Mouse (Mus musculus): ENCODE results near the gene Vmn1r223. TPM values are rescaled to one million over a fixed set of nuclear protein-coding genes. Genes with fewer than 3 reads are reported as not detected.

The Vmn1r223 gene
- total RNA-seq, 2 experiments from 2014 or later, result not detected

Other genes with a start within 250 kb of the Vmn1r223 start
- not detected in 2 replicates for gene Vmn1r213, start 239.5 kb upstream of the Vmn1r223 start, total RNA-seq (2014; fragmentation: Nextera tagmentation)
- gene Vmn1r213, start 239.5 kb upstream of the Vmn1r223 start, total RNA-seq (2017), result not detected in 2 replicates
- not detected in 2 replicates for gene Vmn1r214, start 216.7 kb upstream of the Vmn1r223 start, total RNA-seq (2014; fragmentation: Nextera tagmentation)
- gene Vmn1r214, start 216.7 kb upstream of the Vmn1r223 start, total RNA-seq (2017), result not detected in 2 replicates
- gene Vmn1r215, start 179.1 kb upstream of the Vmn1r223 start, total RNA-seq (2014; fragmentation: Nextera tagmentation), result not detected in 2 replicates
- not detected in 2 replicates for gene Vmn1r215, start 179.1 kb upstream of the Vmn1r223 start, total RNA-seq (2017)
- gene Vmn1r217, start 128.9 kb upstream of the Vmn1r223 start, total RNA-seq (2014; fragmentation: Nextera tagmentation), result not detected in 2 replicates
- not detected in 2 replicates for gene Vmn1r217, start 128.9 kb upstream of the Vmn1r223 start, total RNA-seq (2017)
- not detected in 2 replicates for gene Vmn1r218, start 114.0 kb upstream of the Vmn1r223 start, total RNA-seq (2014; fragmentation: Nextera tagmentation)
- gene Vmn1r218, start 114.0 kb upstream of the Vmn1r223 start, total RNA-seq (2017), result not detected in 2 replicates
- gene Vmn1r219, start 87.8 kb upstream of the Vmn1r223 start, total RNA-seq (2014; fragmentation: Nextera tagmentation), result not detected in 2 replicates
- not detected in 2 replicates for gene Vmn1r219, start 87.8 kb upstream of the Vmn1r223 start, total RNA-seq (2017)
- not detected in 2 replicates for gene Vmn1r220, start 59.2 kb upstream of the Vmn1r223 start, total RNA-seq (2014; fragmentation: Nextera tagmentation)
- not detected in 2 replicates for gene Vmn1r220, start 59.2 kb upstream of the Vmn1r223 start, total RNA-seq (2017)
- not detected in 2 replicates for gene Vmn1r221, start 33.0 kb upstream of the Vmn1r223 start, total RNA-seq (2014; fragmentation: Nextera tagmentation)
- gene Vmn1r221, start 33.0 kb upstream of the Vmn1r223 start, total RNA-seq (2017), result not detected in 2 replicates
- gene Vmn1r222, start 11.2 kb upstream of the Vmn1r223 start, total RNA-seq (2014; fragmentation: Nextera tagmentation), result not detected in 2 replicates
- not detected in 2 replicates for gene Vmn1r222, start 11.2 kb upstream of the Vmn1r223 start, total RNA-seq (2017)
- gene Zfp322a, start 122.1 kb downstream of the Vmn1r223 start, total RNA-seq (2014; fragmentation: Nextera tagmentation), result 21.8 and 34.5 TPM in 2 replicates
- 43.7 and 71.1 TPM in 2 replicates for gene Zfp322a, start 122.1 kb downstream of the Vmn1r223 start, total RNA-seq (2017)
- 2.9 and 5.7 TPM in 2 replicates for gene Abt1, start 176.7 kb downstream of the Vmn1r223 start, total RNA-seq (2014; fragmentation: Nextera tagmentation)
- gene Abt1, start 176.7 kb downstream of the Vmn1r223 start, total RNA-seq (2017), result 11.0 and 13.7 TPM in 2 replicates
- not detected in 2 replicates for gene Btn1a1, start 218.8 kb downstream of the Vmn1r223 start, total RNA-seq (2014; fragmentation: Nextera tagmentation)
- gene Btn1a1, start 218.8 kb downstream of the Vmn1r223 start, total RNA-seq (2017), result not detected in 2 replicates
- gene Btn2a2, start 241.7 kb downstream of the Vmn1r223 start, total RNA-seq (2014; fragmentation: Nextera tagmentation), result not detected in 2 replicates
- not detected in 2 replicates for gene Btn2a2, start 241.7 kb downstream of the Vmn1r223 start, total RNA-seq (2017)